Mouse (Mus musculus) C2C12 (cell line): ENCODE measurements around the gene Itga7.

Experiments
- CTCF ChIP-seq: IDR thresholded peaks from one replicate; pipeline ENCODE4 v1.5.1; 2011; ENCODE audit not compliant: control insufficient read depth, insufficient read depth, insufficient read length
- USF1 ChIP-seq: IDR thresholded peaks from one replicate; pipeline ENCODE4 v1.6.1; 2011; ENCODE audit warnings: low read depth, mild to moderate bottlenecking, control low read depth, moderate library complexity

GRCm38 (mm10) chr10:128995796-128996195 is 62.2 kb downstream of the Itga7 start:
- no peak for TF ChIP-seq CTCF
- no peak for TF ChIP-seq USF1
